Mouse (Mus musculus) G1E (cell line): ENCODE results near the gene Sh3bgrl2. TPM values are rescaled to one million over a fixed set of nuclear protein-coding genes. Genes with fewer than 3 reads are reported as not detected.

Source experiments
- ATAC-seq: 2 replicates; pipeline ENCODE4 v1.8.0; 2016; ENCODE audit warnings: mild to moderate bottlenecking; ENCODE audit not compliant: insufficient number of reproducible peaks, poor library complexity, low FRiP score, severe bottlenecking; ENCODE audit errors: extremely low read depth
- DNase-seq: peaks from one replicate; pipeline ENCODE4 v3.0.0; 2012; ENCODE audit warnings: low spot score
- H3K27me3 ChIP-seq: 2 replicates; pipeline ENCODE4 v1.6.1; 2012; ENCODE audit warnings: mild to moderate bottlenecking, low read length, inconsistent platforms; ENCODE audit not compliant: insufficient read depth
- H3K36me3 ChIP-seq: replicated peaks from 2 replicates; pipeline ENCODE3; 2012; ENCODE audit warnings: mild to moderate bottlenecking, inconsistent platforms
- H3K4me1 ChIP-seq: 2 replicates; pipeline ENCODE4 v1.6.1; 2012; ENCODE audit warnings: low read depth, low read length, inconsistent platforms, mixed read lengths; ENCODE audit not compliant: insufficient read depth
- H3K4me3 ChIP-seq: 2 replicates; pipeline ENCODE4 v1.5.1; 2012; ENCODE audit warnings: low read depth, mild to moderate bottlenecking, inconsistent platforms, low read length, moderate library complexity, mixed read lengths
- H3K9me3 ChIP-seq: replicated peaks from 2 replicates; pipeline ENCODE4 v1.6.1; 2012; ENCODE audit warnings: inconsistent platforms
- CTCF ChIP-seq: IDR thresholded peaks from 2 replicates; pipeline ENCODE4 v1.5.1; 2012; ENCODE audit warnings: low read depth, low read length, inconsistent platforms, mixed read lengths
- GATA1 ChIP-seq: IDR thresholded peaks from 2 replicates; pipeline ENCODE4 v1.6.1; 2012; ENCODE audit warnings: borderline replicate concordance, low read length, inconsistent platforms, mixed read lengths
- GATA2 ChIP-seq: IDR thresholded peaks from 2 replicates; pipeline ENCODE4 v1.6.1; 2012; ENCODE audit warnings: low read depth, low read length, inconsistent platforms, borderline replicate concordance
- POLR2AphosphoS5 ChIP-seq: IDR thresholded peaks from 2 replicates; pipeline ENCODE4 v1.6.1; 2012; ENCODE audit warnings: low read depth, low read length, inconsistent platforms; ENCODE audit not compliant: insufficient replicate concordance
- TAL1 ChIP-seq: conservative IDR thresholded peaks from 2 replicates; pipeline ENCODE4 v1.6.1; 2012; ENCODE audit warnings: low read depth, low read length, inconsistent platforms, mixed read lengths
- polyA plus RNA-seq: library from polyadenylated mRNA; stranded (reverse); fragments of >175 nt; gene quantifications from 2 replicates; pipeline ENCODE4 v1.2.3, GENCODE M21; 2012
- total RNA-seq, 2 experiments: library from RNA; stranded (forward) in 1 of 2; stranded (reverse) in 1 of 2; fragments of 200-1000 nt in 1 of 2; fragments of >200 nt in 1 of 2; fragmentation: Nextera tagmentation in 1 of 2; gene quantifications; 2 replicates each; pipeline ENCODE4 v1.2.3; 2014 to 2017

Gene Sh3bgrl2
- total and polyA plus RNA-seq, 3 experiments = 0.11 TPM; not detected in 2

DNA sequence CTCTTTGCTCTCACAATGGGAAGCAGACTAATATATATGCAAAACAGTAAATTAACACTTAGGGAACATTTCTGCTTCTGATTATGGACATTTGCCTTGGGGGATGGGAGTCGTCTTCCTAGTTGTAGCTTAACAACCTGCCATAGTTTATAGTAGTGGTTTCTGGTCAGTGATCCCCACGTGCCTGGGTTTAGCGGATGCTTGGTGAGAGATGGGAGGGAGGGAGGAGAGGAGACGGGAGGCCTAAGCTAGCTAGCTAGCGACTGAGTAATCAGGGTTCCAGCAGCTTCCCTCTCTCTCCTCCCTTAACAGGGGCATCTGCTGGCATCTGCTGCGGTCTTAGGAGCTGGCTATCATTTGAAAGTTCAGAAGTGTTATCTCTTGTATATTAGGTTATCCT lies 8.1 kb downstream of the Sh3bgrl2 start:
- TF ChIP-seq GATA1 = no peak
- H3K4me1 ChIP-seq = no peaks in the 10 kb centered on the region
- no peak for DNase-seq
- no peak for ATAC-seq
- H3K27me3 ChIP-seq = 0 out of 2 replicates have a peak, but pooled peaks cover 2% of the 10 kb centered on the region
- no peaks in the 10 kb centered on the region for H3K36me3 ChIP-seq
- H3K4me3 ChIP-seq = no peak overlapping the region
- no peaks in the 10 kb centered on the region for H3K9me3 ChIP-seq

DNA sequence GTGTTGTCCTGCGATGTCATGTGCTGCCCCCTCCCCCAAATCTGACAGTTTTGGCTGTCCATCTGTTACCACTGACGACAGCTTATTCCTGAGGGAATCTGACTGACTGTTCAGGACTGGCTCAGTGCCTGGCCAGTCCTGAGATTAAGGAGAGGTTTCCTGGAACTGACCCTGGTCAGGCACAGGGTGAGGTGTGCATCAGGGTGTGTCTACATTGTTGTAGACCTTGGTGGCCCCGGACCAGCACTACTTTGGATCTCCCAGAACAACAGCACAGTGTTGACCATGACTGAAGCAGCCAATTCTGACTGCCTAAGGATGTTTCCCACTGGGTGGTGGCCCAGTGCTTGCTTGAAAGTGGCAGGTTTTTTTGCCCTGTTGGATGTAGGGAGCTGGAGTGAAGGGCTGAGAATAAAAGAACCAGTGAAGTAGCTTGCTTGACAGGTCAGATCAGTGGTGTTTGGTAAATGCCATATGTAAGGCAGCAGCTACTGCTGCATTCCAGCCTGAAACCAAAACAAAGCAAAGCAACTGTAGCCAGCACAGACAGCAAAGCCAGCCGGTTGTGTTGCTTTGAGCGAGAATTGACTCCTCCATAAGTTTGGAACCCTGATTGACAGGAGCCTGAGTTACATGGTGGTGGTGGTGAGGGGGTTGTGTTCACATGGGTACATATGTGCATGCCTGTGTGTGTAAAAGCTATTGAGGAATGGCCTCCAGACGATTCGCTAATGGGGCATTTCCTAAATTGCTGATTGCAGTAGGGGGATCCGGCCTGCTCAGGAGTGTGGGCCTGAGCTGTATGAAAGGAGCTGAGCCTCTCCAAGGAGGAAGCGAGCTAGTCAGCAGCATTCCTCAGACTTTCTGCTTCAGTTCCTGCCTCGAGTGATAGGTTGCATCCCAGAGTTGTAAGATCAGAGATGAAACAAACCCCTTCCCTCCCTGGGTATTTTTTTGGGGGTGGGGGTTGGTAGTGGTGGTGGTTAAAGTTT lies 8.9 kb downstream of the Sh3bgrl2 start:
- no peaks in the 10 kb centered on the region for H3K4me1 ChIP-seq
- H3K4me3 ChIP-seq = no peak overlapping the region
- no peaks in the 10 kb centered on the region for H3K36me3 ChIP-seq
- ATAC-seq (no peak), DNase-seq (no peak)
- 0 out of 2 replicates have a peak, but pooled peaks cover 2% of the 10 kb centered on the region for H3K27me3 ChIP-seq
- TF ChIP-seq POLR2AphosphoS5 = no peak
- TF ChIP-seq GATA2 = no peak
- TF ChIP-seq GATA1 = no peak
- no peak for TF ChIP-seq TAL1
- no peak for TF ChIP-seq CTCF
- no peaks in the 10 kb centered on the region for H3K9me3 ChIP-seq

DNA sequence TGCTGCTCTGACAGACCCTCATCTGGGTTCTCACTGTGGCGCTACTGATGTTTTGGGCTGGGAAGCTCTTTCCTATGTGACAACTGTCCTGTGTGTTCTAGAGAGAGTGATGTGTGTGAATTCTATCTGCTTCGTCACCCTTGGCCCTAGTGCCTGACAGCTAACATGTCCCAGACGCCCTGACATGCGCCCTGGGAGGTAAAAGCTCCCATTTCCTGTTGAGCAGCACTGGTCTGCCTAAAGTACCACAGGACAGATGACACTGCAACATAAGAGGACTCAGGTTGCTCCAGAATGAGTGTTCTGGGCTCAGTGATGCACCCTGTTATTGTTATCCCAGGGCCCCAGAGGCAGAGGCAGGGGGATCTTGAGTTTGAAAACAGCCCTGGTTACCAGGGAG lies 12.5 kb downstream of the Sh3bgrl2 start:
- no peak for DNase-seq
- ATAC-seq = no peak
- H3K4me1 ChIP-seq = no peaks in the 10 kb centered on the region
- no peak overlapping the region for H3K4me3 ChIP-seq
- no peaks in the 10 kb centered on the region for H3K9me3 ChIP-seq
- TF ChIP-seq GATA1 = no peak
- TF ChIP-seq TAL1 = no peak
- no peak for TF ChIP-seq POLR2AphosphoS5
- no peak for TF ChIP-seq CTCF
- no peak for TF ChIP-seq GATA2
- 0 out of 2 replicates have a peak, but pooled peaks cover 2% of the 10 kb centered on the region for H3K27me3 ChIP-seq
- no peaks in the 10 kb centered on the region for H3K36me3 ChIP-seq

DNA sequence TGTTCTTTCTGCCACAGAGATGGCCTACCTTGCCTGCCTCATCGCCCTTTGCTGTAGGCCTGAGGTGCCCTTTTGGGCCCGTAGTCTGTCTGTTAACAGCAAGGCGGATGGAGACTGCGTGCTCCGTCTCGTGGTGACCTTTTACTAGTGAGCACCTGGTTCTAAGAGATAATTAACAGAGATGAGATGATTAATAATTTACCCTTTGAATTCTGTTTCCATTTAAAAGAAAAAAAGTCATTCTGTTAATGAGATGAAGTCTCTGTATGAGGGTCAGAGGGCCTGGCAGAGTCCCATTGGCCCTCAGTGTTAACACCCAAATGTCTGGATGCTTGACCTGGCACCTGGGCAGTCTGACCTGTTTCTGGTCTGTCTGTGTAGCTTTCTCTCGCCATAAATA lies 14.8 kb downstream of the Sh3bgrl2 start:
- DNase-seq (no peak), ATAC-seq (no peak)
- no peaks in the 10 kb centered on the region for H3K36me3 ChIP-seq
- H3K4me1 ChIP-seq = no peaks in the 10 kb centered on the region
- 0 out of 2 replicates have a peak, but pooled peaks cover 2% of the 10 kb centered on the region for H3K27me3 ChIP-seq
- no peak overlapping the region for H3K4me3 ChIP-seq
- TF ChIP-seq TAL1 (no peak), CTCF (no peak), GATA1 (no peak), POLR2AphosphoS5 (no peak), GATA2 (no peak)
- H3K9me3 ChIP-seq = no peaks in the 10 kb centered on the region

DNA sequence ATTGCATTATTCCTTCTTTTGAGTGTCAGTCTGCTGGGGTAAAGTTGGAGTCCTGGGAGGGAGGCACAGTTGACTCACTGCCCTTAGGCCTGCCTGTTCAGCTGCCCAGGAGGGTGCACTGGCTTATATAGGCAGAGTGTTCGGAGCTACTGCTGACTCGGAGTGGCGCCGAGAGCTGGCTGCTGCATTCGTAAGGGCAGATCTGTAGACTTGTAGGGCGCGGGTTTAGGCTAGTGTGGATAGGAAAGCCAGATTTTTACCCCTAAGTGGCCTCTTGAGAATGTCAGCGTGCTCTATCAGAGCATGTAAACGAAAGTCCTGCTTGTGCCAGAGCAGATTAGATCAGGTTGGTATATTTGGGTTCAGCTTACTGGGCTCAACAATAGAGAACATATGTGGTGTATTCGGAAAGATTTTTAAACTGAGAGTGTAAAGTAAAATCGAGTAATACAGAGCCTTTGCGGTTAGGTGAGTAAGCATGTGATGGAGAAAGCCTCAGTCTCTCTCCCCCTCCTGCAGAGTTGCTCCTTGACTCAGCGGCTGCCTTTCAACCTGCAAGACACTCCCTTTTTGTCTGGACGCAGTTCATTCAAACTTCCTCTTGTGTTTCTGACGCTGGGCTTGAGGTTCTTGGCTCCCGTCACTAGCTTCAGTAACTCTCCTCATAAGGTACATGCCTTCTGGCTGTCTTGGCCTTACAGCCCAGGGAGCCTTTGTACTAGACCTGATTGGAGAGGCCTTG lies 15.9 kb downstream of the Sh3bgrl2 start:
- no peak for DNase-seq
- Histone ChIP-seq H3K9me3 (no peaks in the 10 kb centered on the region), H3K4me3 (no peak overlapping the region), H3K36me3 (no peaks in the 10 kb centered on the region), H3K4me1 (peaks cover 3% of the 10 kb centered on the region; the same call in 1 of the 2 replicates), H3K27me3 (0 out of 2 replicates have a peak, but pooled peaks cover 2% of the 10 kb centered on the region)
- no peak for TF ChIP-seq GATA2
- no peak for TF ChIP-seq GATA1
- no peak for TF ChIP-seq POLR2AphosphoS5
- TF ChIP-seq TAL1 = no peak
- TF ChIP-seq CTCF = no peak
- no peak for ATAC-seq

DNA sequence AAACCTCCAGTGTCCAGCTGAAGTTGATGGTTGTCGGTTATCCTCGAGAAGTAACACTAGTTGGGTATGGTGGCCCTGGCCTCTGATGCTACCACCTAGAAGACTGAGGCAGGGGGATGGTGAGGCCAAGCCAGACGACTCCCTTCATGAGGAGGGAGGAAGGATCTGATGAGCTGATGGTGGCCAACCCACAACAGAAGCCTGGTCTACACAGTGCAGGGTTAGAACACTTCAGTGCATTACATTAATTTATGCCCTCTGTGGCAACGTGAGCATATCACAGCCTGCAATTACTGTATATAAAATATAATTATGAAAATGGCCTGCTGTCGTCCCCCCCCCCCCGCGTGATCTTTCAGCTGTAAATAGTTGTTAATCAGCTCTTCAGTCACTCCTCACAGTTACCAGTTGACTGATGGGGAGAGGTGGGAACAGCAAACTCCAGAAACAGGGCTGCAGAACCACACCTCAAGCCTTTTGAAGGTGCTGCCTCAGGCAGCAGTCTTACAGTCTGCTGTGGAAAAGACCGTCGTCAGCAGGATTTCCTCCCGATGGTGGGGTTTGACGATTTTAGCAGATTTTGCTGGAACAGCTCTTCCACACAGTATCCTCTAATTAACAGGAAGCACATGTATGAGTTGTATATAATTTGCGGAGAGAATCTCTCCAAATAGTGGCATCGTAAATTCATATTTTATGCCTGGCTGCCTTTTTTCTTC lies 17.0 kb downstream of the Sh3bgrl2 start:
- ATAC-seq (no peak), DNase-seq (no peak)
- Histone ChIP-seq H3K36me3 (no peaks in the 10 kb centered on the region), H3K4me1 (peaks cover 5% of the 10 kb centered on the region; the same call in 1 of the 2 replicates), H3K27me3 (0 out of 2 replicates have a peak, but pooled peaks cover 2% of the 10 kb centered on the region), H3K9me3 (no peaks in the 10 kb centered on the region), H3K4me3 (no peak overlapping the region)
- no peak for TF ChIP-seq POLR2AphosphoS5
- TF ChIP-seq TAL1 = no peak
- no peak for TF ChIP-seq GATA2
- no peak for TF ChIP-seq CTCF
- no peak for TF ChIP-seq GATA1
